Mouse (Mus musculus) erythroid progenitor cell, adult 5-6 weeks (primary cell): ENCODE measurements around the gene Nup37. TPM values are rescaled to one million over a fixed set of nuclear protein-coding genes. Genes with fewer than 3 reads are reported as not detected.

Experiments used
- ATAC-seq: replicated peaks from 2 replicates; pipeline ENCODE4 v1.8.0; 2016; ENCODE audit warnings: moderate number of reproducible peaks, mild to moderate bottlenecking, moderate TSS enrichment, inconsistent platforms; ENCODE audit not compliant: poor library complexity, low FRiP score, severe bottlenecking
- total RNA-seq, 2 experiments: library from RNA; stranded (forward) in 1 of 2; stranded (reverse) in 1 of 2; fragments of 150-400 nt in 1 of 2; fragments of 186-747, 209-891 nt in 1 of 2; gene quantifications; 2 replicates each; pipeline versions ENCODE4 v1.2.3 to v1.2.4; 2015 to 2017; ENCODE audit warnings: low replicate concordance in 2 of 2

Gene Nup37
- total RNA-seq, 2 experiments from 2014 or later: 18.9 to 22.5 TPM

DNA sequence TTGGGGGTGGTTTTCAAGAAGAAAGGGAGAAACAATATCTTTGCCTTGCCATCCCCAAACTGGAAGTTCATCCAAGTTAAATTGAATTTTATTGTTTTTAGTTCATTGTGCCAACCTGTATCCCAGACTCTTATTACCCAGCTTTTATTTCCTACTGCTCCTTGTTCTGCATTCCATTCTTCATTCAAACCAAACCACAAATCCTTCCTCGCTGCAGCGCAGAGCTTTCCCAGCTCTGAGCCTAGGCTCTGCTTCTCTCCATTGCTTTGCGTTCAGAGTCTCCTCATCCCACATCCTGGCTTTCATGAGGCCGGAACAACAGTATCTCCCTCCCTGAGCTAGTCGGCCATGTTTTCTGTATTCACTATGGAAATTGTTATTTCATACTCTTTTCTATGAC is 74.9 kb downstream of the Nup37 start:
- no peak for ATAC-seq

DNA sequence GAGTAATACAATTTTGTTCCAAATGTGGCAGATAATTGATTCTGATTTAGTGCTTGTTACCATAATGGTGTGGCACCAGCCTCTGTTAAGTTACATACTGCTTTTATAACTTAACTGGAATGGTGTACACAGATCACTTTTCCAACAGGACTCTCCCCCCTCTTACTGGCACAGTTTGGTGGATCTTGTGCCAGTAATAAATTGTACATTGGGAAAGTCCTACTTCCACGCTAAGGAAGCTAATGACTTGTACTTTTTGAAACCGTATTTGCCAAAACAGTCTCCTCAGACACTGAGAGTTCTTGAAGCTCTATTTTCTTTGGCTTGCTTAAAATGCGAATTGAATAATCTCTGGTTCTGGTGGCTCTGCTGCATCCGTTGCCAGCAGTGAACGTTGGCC is 78.6 kb downstream of the Nup37 start:
- no peak for ATAC-seq

DNA sequence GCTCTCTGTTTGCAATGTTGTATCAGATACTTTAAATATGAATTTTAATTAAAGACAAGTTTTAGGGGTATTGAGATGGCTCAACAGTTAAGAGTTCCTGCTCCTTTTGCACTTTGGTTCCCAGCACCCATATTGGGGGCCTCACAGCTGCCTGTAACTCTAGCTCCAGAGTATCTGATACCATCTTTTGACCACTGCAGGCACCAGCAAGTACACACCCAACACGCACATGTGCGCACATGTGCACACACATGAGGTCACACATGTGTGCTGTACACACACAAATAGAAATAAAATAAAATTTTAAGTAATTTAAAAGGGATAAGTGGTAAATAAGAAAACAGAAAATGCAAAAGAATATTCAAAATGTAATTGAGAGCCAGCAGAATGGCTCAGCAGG is 81.2 kb downstream of the Nup37 start:
- ATAC-seq: no peak

Other genes with a start within 250 kb of the Nup37 start
- gene Pmch, start 55.9 kb upstream of the Nup37 start, total RNA-seq (2015; ENCODE audit: low replicate concordance): not detected in 2 replicates
- 11.7 TPM in 1 of 2 replicates, not detected in the other for gene Pmch, start 55.9 kb upstream of the Nup37 start, total RNA-seq (2017; ENCODE audit: low replicate concordance)
- 60.9 and 76.3 TPM in 2 replicates for gene Parpbp, start 51 bp upstream of the Nup37 start, total RNA-seq (2015; ENCODE audit: low replicate concordance)
- gene Parpbp, start 51 bp upstream of the Nup37 start, total RNA-seq (2017; ENCODE audit: low replicate concordance): 79.7 and 82.8 TPM in 2 replicates
- 22.3 and 31.4 TPM in 2 replicates for gene Washc3, start 54.1 kb downstream of the Nup37 start, total RNA-seq (2015; ENCODE audit: low replicate concordance)
- gene Washc3, start 54.1 kb downstream of the Nup37 start, total RNA-seq (2017; ENCODE audit: low replicate concordance): 12.2 TPM in 1 of 2 replicates, not detected in the other
- gene Dram1, start 232.1 kb downstream of the Nup37 start, total RNA-seq (2015; ENCODE audit: low replicate concordance): 8.3 and 10.9 TPM in 2 replicates
- gene Dram1, start 232.1 kb downstream of the Nup37 start, total RNA-seq (2017; ENCODE audit: low replicate concordance): 4.1 and 5.9 TPM in 2 replicates
- gene Gnptab, start 232.1 kb downstream of the Nup37 start, total RNA-seq (2015; ENCODE audit: low replicate concordance): 10.1 TPM in 2 replicates
- 5.9 and 11.0 TPM in 2 replicates for gene Gnptab, start 232.1 kb downstream of the Nup37 start, total RNA-seq (2017; ENCODE audit: low replicate concordance)